Mouse (Mus musculus): ENCODE data around the gene Bcl7a.
A peak's percentile ranks its signal among the peaks of the same experiment; 100 is the strongest.

- TF ChIP-seq CTCF (IDR thresholded peaks at IDR 0.05) = no peak
- TF ChIP-seq EP300 (IDR thresholded peaks at IDR 0.05) = peak; percentile 73
These were observed 12.3 kb downstream of the Bcl7a start for GRCm38 (mm10) chr5:123355918-123356317.

All from lung, postnatal 0 days (tissue).